Mouse (Mus musculus) olfactory bulb, adult 2 months (tissue): Measurements from ENCODE around the gene Hmbs. TPM values are rescaled to one million over a fixed set of nuclear protein-coding genes. Genes with fewer than 3 reads are reported as not detected.
"Not testable (repeated sequence)": the region's sequence is repeated elsewhere in the genome, so short reads cannot be mapped to it uniquely, and the experiment has no call there.

Source experiments
- H3K27ac ChIP-seq: fragments of 200-500 bp; 2 replicates; pipeline ENCODE4 v1.5.1; 2012; ENCODE audit warnings: low read depth, low read length; ENCODE audit not compliant: insufficient read depth
- H3K4me1 ChIP-seq: fragments of 200-500 bp; 2 replicates; pipeline ENCODE4 v1.6.1; 2012; ENCODE audit warnings: low read length; ENCODE audit not compliant: control insufficient read depth, insufficient read depth
- H3K4me3 ChIP-seq: fragments of 200-500 bp; 2 replicates; pipeline ENCODE4 v1.5.1; 2012; ENCODE audit warnings: mild to moderate bottlenecking, low read depth, low read length, moderate library complexity; ENCODE audit not compliant: insufficient read depth
- CTCF ChIP-seq: fragments of 200-500 bp; IDR thresholded peaks from 2 replicates; pipeline ENCODE4 v1.5.1; 2012; ENCODE audit warnings: low read depth, mild to moderate bottlenecking, low read length, moderate library complexity; ENCODE audit not compliant: insufficient read depth
- POLR2A ChIP-seq: fragments of 200-500 bp; IDR thresholded peaks from 2 replicates; pipeline ENCODE4 v1.6.1; 2012; ENCODE audit warnings: mild to moderate bottlenecking, low read depth, low read length, moderate library complexity; ENCODE audit not compliant: insufficient read depth
- WGBS: fragments of 180-500 bp; shearing (Covaris S2); methylation state at CpG from one replicate; pipeline ENCODE4 v1.1.7; 2018; 5-methylcytosine and 5-hydroxymethylcytosine counted together
- polyA plus RNA-seq: library from polyadenylated mRNA; stranded (reverse); fragments of >200 nt; gene quantifications from 2 replicates; pipeline ENCODE4 v1.2.4, GENCODE M21; 2012; ENCODE audit warnings: low replicate concordance; ENCODE audit not compliant: missing spikeins, insufficient read depth, insufficient read length

Hmbs gene
- polyA plus RNA-seq, 1 experiment: not detected

GRCm38 (mm10) chr9:44376141-44376540 lies 32.1 kb upstream of the Hmbs start:
- TF ChIP-seq CTCF: no peak
- no peak for TF ChIP-seq POLR2A
- Histone ChIP-seq H3K4me3 (no peak overlapping the region), H3K27ac (no peak overlapping the region), H3K4me1 (peaks cover 10% of the 10 kb centered on the region)
- WGBS: 88% methylated on average over 6 of the region's 6 CpGs

GRCm38 (mm10) chr9:44373386-44373785 lies 29.4 kb upstream of the Hmbs start:
- no peaks in the 10 kb centered on the region for H3K4me1 ChIP-seq
- TF ChIP-seq POLR2A: no peak
- no peak overlapping the region for H3K4me3 ChIP-seq
- H3K27ac ChIP-seq: no peak overlapping the region

- no peak overlapping the region for H3K4me3 ChIP-seq
- no peak overlapping the region for H3K27ac ChIP-seq
- 65% methylated on average over 3 of the region's 3 CpGs for WGBS
- H3K4me1 ChIP-seq: no peaks in the 10 kb centered on the region
- TF ChIP-seq CTCF (no peak), POLR2A (no peak)
These were observed 20.5 kb upstream of the Hmbs start for GRCm38 (mm10) chr9:44364480-44364879.

GRCm38 (mm10) chr9:44361931-44362330 lies 17.9 kb upstream of the Hmbs start:
- WGBS: 36% methylated on average over 4 of the region's 4 CpGs
- peak overlapping the region; percentile 59 for H3K4me3 ChIP-seq
- H3K27ac ChIP-seq, H3K4me1 ChIP-seq: not testable (repeated sequence)

- TF ChIP-seq CTCF (no peak), POLR2A (peak; percentile 86)
These were observed 17.3 kb upstream of the Hmbs start, which contains the start of gene Vps11 for GRCm38 (mm10) chr9:44361190-44361917. Vps11 (minus strand) TSS chr9:44361670.

GRCm38 (mm10) chr9:44357207-44357606 lies 13.2 kb upstream of the Hmbs start:
- H3K4me1 ChIP-seq: no peaks in the 10 kb centered on the region
- TF ChIP-seq POLR2A (no peak), CTCF (no peak)
- no peak overlapping the region for H3K4me3 ChIP-seq
- no peak overlapping the region for H3K27ac ChIP-seq
- 71% methylated on average over 4 of the region's 4 CpGs for WGBS

More at GRCm38 (mm10) chr9:44361190-44361917, 17.3 kb upstream of the Hmbs start, which contains the start of gene Vps11:
- Histone ChIP-seq H3K27ac (no peak within 1 kb of the TSS), H3K4me3 (peak within 1 kb of the TSS; percentile 59), H3K4me1 (no peaks in the 10 kb centered on the region)
- under 1% methylated on average over 44 of the region's 44 CpGs for WGBS

- no peak overlapping the region for H3K27ac ChIP-seq
- TF ChIP-seq POLR2A (no peak), CTCF (no peak)
- WGBS: 85% methylated on average over 6 of the region's 6 CpGs
- no peaks in the 10 kb centered on the region for H3K4me1 ChIP-seq
- no peak overlapping the region for H3K4me3 ChIP-seq
These were observed 9.1 kb upstream of the Hmbs start for GRCm38 (mm10) chr9:44353142-44353541.

- no peak overlapping the region for H3K27ac ChIP-seq
- no peaks in the 10 kb centered on the region for H3K4me1 ChIP-seq
- TF ChIP-seq CTCF: no peak
- no peak for TF ChIP-seq POLR2A
- no peak overlapping the region for H3K4me3 ChIP-seq
- 90% methylated on average over 10 of the region's 10 CpGs for WGBS
These were observed 8.3 kb upstream of the Hmbs start for GRCm38 (mm10) chr9:44352337-44352736.

GRCm38 (mm10) chr9:44351396-44351795 lies 7.4 kb upstream of the Hmbs start:
- H3K27ac ChIP-seq: no peak overlapping the region
- WGBS: 91% methylated on average over 4 of the region's 4 CpGs
- no peak overlapping the region for H3K4me3 ChIP-seq
- H3K4me1 ChIP-seq: no peaks in the 10 kb centered on the region
- TF ChIP-seq CTCF (no peak), POLR2A (no peak)

- TF ChIP-seq CTCF: no peak
- no peak for TF ChIP-seq POLR2A
- Histone ChIP-seq H3K27ac (no peak overlapping the region), H3K4me1 (no peaks in the 10 kb centered on the region), H3K4me3 (no peak overlapping the region)
- 94% methylated on average over 4 of the region's 4 CpGs for WGBS
These were observed 4.5 kb upstream of the Hmbs start for GRCm38 (mm10) chr9:44348546-44348945.
